Mouse (Mus musculus) neural tube, embryonic 11.5 days (tissue): ENCODE results near the gene Lmo7. TPM values are rescaled to one million over a fixed set of nuclear protein-coding genes. Genes with fewer than 3 reads are reported as not detected.

Experiments used
- ATAC-seq: fragments of 200-750 bp; cut with Nextera tagmentation; 2 replicates; pipeline ENCODE4 v1.8.0; 2017; ENCODE audit warnings: moderate number of reproducible peaks, mild to moderate bottlenecking, moderate TSS enrichment, moderate library complexity; ENCODE audit not compliant: insufficient read depth, low FRiP score, low TSS enrichment
- DNase-seq: peaks from one replicate; pipeline ENCODE4 v3.0.0-alpha.2; 2015; ENCODE audit warnings: low spot score
- H3K27ac ChIP-seq: fragments of 300-500 bp; sonication (generic); 2 replicates; pipeline ENCODE4 v1.5.1; 2014; ENCODE audit warnings: low read depth, mild to moderate bottlenecking, low read length
- H3K27me3 ChIP-seq: fragments of 300-500 bp; sonication (generic); 2 replicates; pipeline ENCODE4 v1.6.1; 2014; ENCODE audit warnings: mild to moderate bottlenecking, low read length, mixed read lengths; ENCODE audit not compliant: control insufficient read depth, insufficient read depth
- H3K36me3 ChIP-seq: fragments of 300-500 bp; sonication (generic); 2 replicates; pipeline ENCODE4 v1.6.1; 2014; ENCODE audit warnings: mild to moderate bottlenecking, low read length, moderate library complexity, mixed read lengths; ENCODE audit not compliant: control insufficient read depth, insufficient read depth
- H3K4me1 ChIP-seq: fragments of 300-500 bp; sonication (generic); 2 replicates; pipeline ENCODE4 v1.6.1; 2014; ENCODE audit warnings: low read length, mixed read lengths; ENCODE audit not compliant: control insufficient read depth, insufficient read depth
- H3K4me2 ChIP-seq: fragments of 300-500 bp; sonication (generic); 2 replicates; pipeline ENCODE4 v1.6.1; 2014; ENCODE audit warnings: low read depth, mild to moderate bottlenecking, moderate library complexity
- H3K4me3 ChIP-seq: fragments of 300-500 bp; sonication (generic); 2 replicates; pipeline ENCODE4 v1.5.1; 2014; ENCODE audit warnings: low read depth, low read length
- H3K9ac ChIP-seq: fragments of 300-500 bp; sonication (generic); 2 replicates; pipeline ENCODE4 v1.6.1; 2014; ENCODE audit warnings: mild to moderate bottlenecking, low read length
- H3K9me3 ChIP-seq: fragments of 300-500 bp; sonication (generic); 2 replicates; pipeline ENCODE4 v1.6.1; 2016; ENCODE audit warnings: low read length; ENCODE audit not compliant: control insufficient read depth
- WGBS: fragments of 180-500 bp; shearing (Covaris S2); extraction: QIAGEN DNeasy Blood & Tissue Kit; methylation state at CpG from one replicate; pipeline ENCODE4 v1.1.7; 2014; 5-methylcytosine and 5-hydroxymethylcytosine counted together
- polyA plus RNA-seq: library from polyadenylated mRNA; unstranded; fragments of >200 nt; fragmentation: Nextera tagmentation; extraction: Ambion mirVana; gene quantifications from 2 replicates; pipeline ENCODE4 v1.2.1, GENCODE M21; 2014

Gene Lmo7
- polyA plus RNA-seq, 1 experiment from 2014 or later, result 2.8 TPM

- H3K27me3 ChIP-seq, result no peaks in the 10 kb centered on the region
- H3K36me3 ChIP-seq, result no peaks in the 10 kb centered on the region
- no peak overlapping the region for H3K4me3 ChIP-seq
- DNase-seq, result no peak
- no peaks in the 10 kb centered on the region for H3K4me1 ChIP-seq
- no peak for ATAC-seq
- no peak overlapping the region for H3K27ac ChIP-seq
- no peak overlapping the region for H3K4me2 ChIP-seq
- WGBS, result 78% methylated on average over 5 of the region's 5 CpGs
- no peaks in the 10 kb centered on the region for H3K9me3 ChIP-seq
- H3K9ac ChIP-seq, result no peak overlapping the region
These were observed 76.3 kb downstream of the Lmo7 start for GRCm38 (mm10) chr14:101806058-101806457.

- Histone ChIP-seq H3K9ac (no peak overlapping the region), H3K4me1 (no peaks in the 10 kb centered on the region), H3K4me3 (no peak overlapping the region), H3K27ac (no peak overlapping the region), H3K27me3 (no peaks in the 10 kb centered on the region), H3K36me3 (no peaks in the 10 kb centered on the region), H3K9me3 (no peaks in the 10 kb centered on the region), H3K4me2 (no peak overlapping the region)
- DNase-seq (no peak), ATAC-seq (no peak)
- WGBS, result 63% methylated on average over 4 of the region's 4 CpGs
These were observed 76.8 kb downstream of the Lmo7 start for GRCm38 (mm10) chr14:101806607-101807006.

DNA sequence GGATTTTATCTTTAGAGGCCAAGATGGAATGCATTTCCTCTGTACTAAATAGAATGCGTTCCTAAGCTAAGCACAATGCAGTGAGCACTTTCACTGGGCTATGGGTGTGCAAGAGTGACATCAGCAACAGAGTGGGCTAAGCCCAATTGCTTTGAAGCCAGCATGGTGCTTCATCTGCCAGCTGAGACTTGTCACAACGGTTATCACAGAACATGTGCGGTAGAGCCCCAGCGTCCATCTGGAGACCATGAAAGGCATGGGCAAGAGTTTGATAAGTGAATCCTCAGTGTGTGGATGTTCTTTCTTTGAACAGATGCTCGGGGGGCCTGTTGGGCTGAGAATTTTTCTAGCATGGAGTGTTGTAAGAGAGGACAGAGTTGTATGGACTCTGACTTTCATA, 86.7 kb downstream of the Lmo7 start:
- ATAC-seq, result no peak
- WGBS, result 86% methylated on average over 5 of the region's 5 CpGs
- Histone ChIP-seq H3K4me1 (no peaks in the 10 kb centered on the region), H3K36me3 (no peaks in the 10 kb centered on the region), H3K27me3 (no peaks in the 10 kb centered on the region), H3K9me3 (no peaks in the 10 kb centered on the region), H3K27ac (no peak overlapping the region), H3K9ac (no peak overlapping the region), H3K4me2 (no peak overlapping the region), H3K4me3 (no peak overlapping the region)
- no peak for DNase-seq

DNA sequence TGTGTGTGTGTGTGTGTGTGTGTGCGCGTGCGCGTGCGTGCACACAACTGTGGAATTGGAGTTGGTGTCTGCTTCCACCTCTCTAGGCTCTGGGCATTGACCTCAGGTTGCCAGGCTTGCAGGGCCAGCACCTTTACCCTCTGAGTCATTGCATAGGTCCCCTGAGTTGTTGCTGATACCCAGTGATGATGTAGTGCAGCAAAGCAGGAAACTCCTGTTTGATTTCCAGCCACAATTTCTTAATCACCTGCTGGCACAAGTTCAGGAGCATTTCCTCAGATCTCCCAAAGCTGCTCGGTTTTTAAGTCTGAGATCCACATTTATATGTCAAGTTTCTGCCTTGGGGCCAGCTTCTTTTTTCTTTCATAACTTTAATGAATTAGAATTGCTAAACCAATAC, 92.6 kb downstream of the Lmo7 start:
- Histone ChIP-seq H3K9ac (no peak overlapping the region), H3K9me3 (no peaks in the 10 kb centered on the region), H3K27me3 (no peaks in the 10 kb centered on the region), H3K4me1 (no peaks in the 10 kb centered on the region), H3K27ac (no peak overlapping the region), H3K4me3 (no peak overlapping the region), H3K4me2 (no peak overlapping the region), H3K36me3 (no peaks in the 10 kb centered on the region)
- ATAC-seq (no peak), DNase-seq (no peak)
- WGBS, result 88% methylated on average over 6 of the region's 6 CpGs

DNA sequence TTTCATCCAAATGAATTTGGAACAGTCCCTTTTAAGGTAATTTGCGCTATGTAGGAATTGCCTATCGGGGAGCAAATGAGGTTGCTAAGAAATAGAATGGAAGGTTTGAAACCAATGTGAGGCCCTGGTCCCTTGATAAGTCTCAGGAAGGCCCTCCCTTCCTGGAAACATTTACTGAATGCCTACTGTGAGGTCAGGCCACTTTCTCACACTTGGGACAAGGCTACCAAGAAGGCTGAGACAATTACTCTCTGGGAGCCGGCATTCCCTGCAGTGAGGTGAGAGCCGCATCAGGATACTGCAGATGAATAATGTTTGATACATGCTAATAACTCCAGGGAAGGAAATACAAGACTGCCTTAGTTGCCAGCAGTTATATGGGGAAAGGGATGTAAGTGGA, 93.1 kb downstream of the Lmo7 start:
- H3K27me3 ChIP-seq, result no peaks in the 10 kb centered on the region
- H3K36me3 ChIP-seq, result no peaks in the 10 kb centered on the region
- DNase-seq (no peak), ATAC-seq (no peak)
- 57% methylated on average over 4 of the region's 4 CpGs for WGBS
- H3K4me1 ChIP-seq, result no peaks in the 10 kb centered on the region
- no peak overlapping the region for H3K27ac ChIP-seq
- no peak overlapping the region for H3K4me2 ChIP-seq
- no peak overlapping the region for H3K4me3 ChIP-seq
- H3K9me3 ChIP-seq, result no peaks in the 10 kb centered on the region
- no peak overlapping the region for H3K9ac ChIP-seq

- H3K9ac ChIP-seq, result no peak overlapping the region
- H3K27me3 ChIP-seq, result no peaks in the 10 kb centered on the region
- 72% methylated on average over 5 of the region's 5 CpGs for WGBS
- DNase-seq (no peak), ATAC-seq (no peak)
- no peak overlapping the region for H3K4me3 ChIP-seq
- H3K4me1 ChIP-seq, result no peaks in the 10 kb centered on the region
- H3K27ac ChIP-seq, result no peak overlapping the region
- no peaks in the 10 kb centered on the region for H3K36me3 ChIP-seq
- no peaks in the 10 kb centered on the region for H3K9me3 ChIP-seq
- no peak overlapping the region for H3K4me2 ChIP-seq
These were observed 99.9 kb downstream of the Lmo7 start for GRCm38 (mm10) chr14:101829676-101830075.

- H3K4me2 ChIP-seq, result no peak overlapping the region
- no peaks in the 10 kb centered on the region for H3K27me3 ChIP-seq
- H3K4me3 ChIP-seq, result no peak overlapping the region
- WGBS, result 78% methylated on average over 6 of the region's 6 CpGs
- no peak overlapping the region for H3K9ac ChIP-seq
- no peak for DNase-seq
- H3K4me1 ChIP-seq, result no peaks in the 10 kb centered on the region
- no peaks in the 10 kb centered on the region for H3K9me3 ChIP-seq
- ATAC-seq, result no peak
- no peak overlapping the region for H3K27ac ChIP-seq
- no peaks in the 10 kb centered on the region for H3K36me3 ChIP-seq
These were observed 100.4 kb downstream of the Lmo7 start for GRCm38 (mm10) chr14:101830116-101830515.

- no peak for DNase-seq
- Histone ChIP-seq H3K9me3 (no peaks in the 10 kb centered on the region), H3K4me2 (no peak overlapping the region), H3K4me3 (no peak overlapping the region), H3K4me1 (no peaks in the 10 kb centered on the region), H3K27ac (no peak overlapping the region), H3K9ac (no peak overlapping the region), H3K27me3 (no peaks in the 10 kb centered on the region), H3K36me3 (no peaks in the 10 kb centered on the region)
- 85% methylated on average over 3 of the region's 3 CpGs for WGBS
- no peak for ATAC-seq
These were observed 104.4 kb downstream of the Lmo7 start for GRCm38 (mm10) chr14:101834109-101834508.

- Histone ChIP-seq H3K27me3 (no peaks in the 10 kb centered on the region), H3K4me2 (no peak overlapping the region), H3K9ac (no peak overlapping the region), H3K9me3 (no peaks in the 10 kb centered on the region), H3K27ac (no peak overlapping the region), H3K36me3 (no peaks in the 10 kb centered on the region), H3K4me3 (no peak overlapping the region), H3K4me1 (no peaks in the 10 kb centered on the region)
- ATAC-seq, result no peak
- DNase-seq, result no peak
- WGBS, result 91% methylated on average over 2 of the region's 2 CpGs
These were observed 106.6 kb downstream of the Lmo7 start for GRCm38 (mm10) chr14:101836401-101836800.
